Mouse (Mus musculus) midbrain, embryonic 15.5 days (tissue): Measurements from ENCODE around the gene Gm28576. TPM values are rescaled to one million over a fixed set of nuclear protein-coding genes. Genes with fewer than 3 reads are reported as not detected.
"Not testable (repeated sequence)": the region's sequence is repeated elsewhere in the genome, so short reads cannot be mapped to it uniquely, and the experiment has no call there.

Experiments
- ATAC-seq: fragments of 200-750 bp; cut with Nextera tagmentation; replicated peaks from 2 replicates; pipeline ENCODE4 v1.8.0; 2017; ENCODE audit warnings: moderate TSS enrichment
- H3K27ac ChIP-seq: fragments of 300-500 bp; sonication (generic); 2 replicates; pipeline ENCODE4 v1.5.1; 2015; ENCODE audit warnings: mild to moderate bottlenecking, inconsistent platforms
- H3K27me3 ChIP-seq: fragments of 300-500 bp; sonication (generic); replicated peaks from 2 replicates; pipeline ENCODE4 v1.6.1; 2015; ENCODE audit warnings: inconsistent platforms
- H3K36me3 ChIP-seq: fragments of 300-500 bp; sonication (generic); replicated peaks from 2 replicates; pipeline ENCODE4 v1.6.1; 2015; ENCODE audit warnings: inconsistent platforms
- H3K4me1 ChIP-seq: fragments of 300-500 bp; sonication (generic); 2 replicates; pipeline ENCODE4 v1.6.1; 2015; ENCODE audit warnings: inconsistent platforms
- H3K4me2 ChIP-seq: fragments of 300-500 bp; sonication (generic); 2 replicates; pipeline ENCODE4 v1.6.1; 2015; ENCODE audit warnings: inconsistent platforms, mild to moderate bottlenecking, moderate library complexity
- H3K4me3 ChIP-seq: fragments of 300-500 bp; sonication (generic); 2 replicates; pipeline ENCODE4 v1.5.1; 2015; ENCODE audit warnings: mild to moderate bottlenecking, inconsistent platforms
- H3K9ac ChIP-seq: fragments of 300-500 bp; sonication (generic); 2 replicates; pipeline ENCODE4 v1.6.1; 2015; ENCODE audit warnings: mild to moderate bottlenecking, inconsistent platforms
- H3K9me3 ChIP-seq: fragments of 300-500 bp; sonication (generic); 2 replicates; pipeline ENCODE4 v1.6.1; 2016; ENCODE audit warnings: inconsistent platforms
- WGBS: fragments of 180-500 bp; shearing (Covaris S2); methylation state at CpG from one replicate; pipeline ENCODE4 v1.1.7; 2015; ENCODE audit warnings: mixed read lengths; 5-methylcytosine and 5-hydroxymethylcytosine counted together
- polyA plus RNA-seq: library from polyadenylated mRNA; unstranded; fragments of >200 nt; fragmentation: Nextera tagmentation; extraction: Ambion mirVana; gene quantifications from 2 replicates; pipeline ENCODE4 v1.2.1, GENCODE M21; 2015

Gene Gm28576
- not detected in 2 replicates for polyA plus RNA-seq

GRCm38 (mm10) chrY:7722641-7723040, at the start of gene Gm28576:
TSS of gene Gm28576 (plus strand) at chrY:7722941.
- not testable (repeated sequence) for H3K9ac ChIP-seq, H3K4me2 ChIP-seq, H3K27ac ChIP-seq, H3K36me3 ChIP-seq, H3K27me3 ChIP-seq, ATAC-seq, H3K4me3 ChIP-seq, H3K4me1 ChIP-seq, H3K9me3 ChIP-seq
- WGBS, result no CpG with 5 or more reads among the region's 8 CpGs

Other genes starting within 250 kb of the Gm28576 start
- not detected in 2 replicates for gene Gm20826, start 84.5 kb upstream of the Gm28576 start, polyA plus RNA-seq